Mouse (Mus musculus) forebrain, embryonic 10.5 days (tissue): ENCODE data around the gene Rcan2. TPM values are rescaled to one million over a fixed set of nuclear protein-coding genes. Genes with fewer than 3 reads are reported as not detected.
A peak's percentile ranks its signal among the peaks of the same experiment; 100 is the strongest.

ENCODE experiments used
- DNase-seq: peaks from one replicate; pipeline ENCODE4 v3.0.0-alpha.2; 2017; ENCODE audit warnings: low spot score; ENCODE audit errors: extremely low spot score
- H3K27ac ChIP-seq: fragments of 300-500 bp; sonication (generic); 2 replicates; pipeline ENCODE4 v1.5.1; 2016; ENCODE audit warnings: mild to moderate bottlenecking
- H3K27me3 ChIP-seq: fragments of 300-500 bp; sonication (generic); 2 replicates; pipeline ENCODE4 v1.6.1; 2016; ENCODE audit warnings: mild to moderate bottlenecking; ENCODE audit not compliant: poor library complexity, severe bottlenecking
- H3K36me3 ChIP-seq: fragments of 300-500 bp; sonication (generic); replicated peaks from 2 replicates; pipeline ENCODE4 v1.6.1; 2016; ENCODE audit warnings: mild to moderate bottlenecking, moderate library complexity
- H3K4me1 ChIP-seq: fragments of 300-500 bp; sonication (generic); 2 replicates; pipeline ENCODE4 v1.6.1; 2016
- H3K4me3 ChIP-seq: fragments of 300-500 bp; sonication (generic); 2 replicates; pipeline ENCODE4 v1.5.1; 2016; ENCODE audit warnings: mild to moderate bottlenecking, moderate library complexity
- H3K9me3 ChIP-seq: fragments of 300-500 bp; sonication (generic); 2 replicates; pipeline ENCODE4 v1.6.1; 2016; ENCODE audit warnings: mild to moderate bottlenecking, moderate library complexity
- WGBS: fragments of 180-500 bp; shearing (Covaris S2); methylation state at CpG from one replicate; pipeline ENCODE4 v1.1.7; 2016; 5-methylcytosine and 5-hydroxymethylcytosine counted together
- polyA plus RNA-seq: library from polyadenylated mRNA; unstranded; fragments of >200 nt; fragmentation: Nextera tagmentation; extraction: Ambion mirVana; gene quantifications from 2 replicates; pipeline ENCODE4 v1.2.1, GENCODE M21; 2016

Gene Rcan2
- polyA plus RNA-seq, result 4.9 and 6.4 TPM in 2 replicates

- no peaks in the 10 kb centered on the region for H3K9me3 ChIP-seq
Observed at GRCm38 (mm10) chr17:43801077-43801476, at the start of gene Rcan2. Gene Rcan2, plus strand, starts transcription at chr17:43801351.

GRCm38 (mm10) chr17:43752811-43753210, 48.3 kb upstream of the Rcan2 start:
- H3K4me1 ChIP-seq, result no peaks in the 10 kb centered on the region
- H3K27me3 ChIP-seq, result no peaks in the 10 kb centered on the region
- no peaks in the 10 kb centered on the region for H3K9me3 ChIP-seq
- no peak for DNase-seq
- H3K27ac ChIP-seq, result no peak overlapping the region
- H3K4me3 ChIP-seq, result no peak overlapping the region
- H3K36me3 ChIP-seq, result peaks cover 9% of the 10 kb centered on the region
- WGBS, result 83% methylated on average over 1 of the region's 1 CpGs

More at GRCm38 (mm10) chr17:43801077-43801476, at the start of gene Rcan2:
- Histone ChIP-seq H3K4me3 (peak within 1 kb of the TSS; percentile 72), H3K27ac (peak within 1 kb of the TSS; percentile 82), H3K36me3 (no peaks in the 10 kb centered on the region), H3K4me1 (peaks cover 22% of the 10 kb centered on the region), H3K27me3 (peaks cover 42% of the 10 kb centered on the region)
- DNase-seq, result peak; percentile 35
- WGBS, result under 1% methylated on average over 7 of the region's 7 CpGs

GRCm38 (mm10) chr17:43754687-43755086, 46.5 kb upstream of the Rcan2 start:
- H3K27me3 ChIP-seq, result no peaks in the 10 kb centered on the region
- no peak overlapping the region for H3K4me3 ChIP-seq
- H3K9me3 ChIP-seq, result no peaks in the 10 kb centered on the region
- H3K36me3 ChIP-seq, result peaks cover 6% of the 10 kb centered on the region
- 80% methylated on average over 5 of the region's 5 CpGs for WGBS
- no peak overlapping the region for H3K27ac ChIP-seq
- no peaks in the 10 kb centered on the region for H3K4me1 ChIP-seq
- no peak for DNase-seq

GRCm38 (mm10) chr17:43758607-43759259, 42.4 kb upstream of the Rcan2 start:
- H3K4me3 ChIP-seq, result no peak overlapping the region
- H3K27me3 ChIP-seq, result no peaks in the 10 kb centered on the region
- WGBS, result 68% methylated on average over 15 of the region's 15 CpGs
- H3K27ac ChIP-seq, result no peak overlapping the region
- no peaks in the 10 kb centered on the region for H3K4me1 ChIP-seq
- no peaks in the 10 kb centered on the region for H3K36me3 ChIP-seq
- no peak for DNase-seq
- no peaks in the 10 kb centered on the region for H3K9me3 ChIP-seq

- Histone ChIP-seq H3K27ac (no peak overlapping the region), H3K4me1 (no peaks in the 10 kb centered on the region), H3K4me3 (no peak overlapping the region), H3K27me3 (no peaks in the 10 kb centered on the region), H3K36me3 (no peaks in the 10 kb centered on the region), H3K9me3 (no peaks in the 10 kb centered on the region)
- no peak for DNase-seq
- 88% methylated on average over 4 of the region's 4 CpGs for WGBS
Observed at GRCm38 (mm10) chr17:43784531-43784930, 16.6 kb upstream of the Rcan2 start.

- H3K4me3 ChIP-seq, result no peak overlapping the region
- DNase-seq, result no peak
- H3K27ac ChIP-seq, result no peak overlapping the region
- H3K36me3 ChIP-seq, result no peaks in the 10 kb centered on the region
- H3K9me3 ChIP-seq, result no peaks in the 10 kb centered on the region
- WGBS, result 90% methylated on average over 5 of the region's 5 CpGs
- H3K4me1 ChIP-seq, result no peaks in the 10 kb centered on the region
- H3K27me3 ChIP-seq, result no peaks in the 10 kb centered on the region
Observed at GRCm38 (mm10) chr17:43788222-43788621, 12.9 kb upstream of the Rcan2 start.

- Histone ChIP-seq H3K4me3 (no peak overlapping the region), H3K9me3 (no peaks in the 10 kb centered on the region), H3K27me3 (no peaks in the 10 kb centered on the region), H3K4me1 (no peaks in the 10 kb centered on the region), H3K36me3 (no peaks in the 10 kb centered on the region), H3K27ac (no peak overlapping the region)
- no peak for DNase-seq
Observed at GRCm38 (mm10) chr17:43789376-43789775, 11.8 kb upstream of the Rcan2 start.

- 92% methylated on average over 3 of the region's 3 CpGs for WGBS
- Histone ChIP-seq H3K9me3 (no peaks in the 10 kb centered on the region), H3K36me3 (no peaks in the 10 kb centered on the region), H3K4me1 (no peaks in the 10 kb centered on the region), H3K4me3 (no peak overlapping the region), H3K27ac (no peak overlapping the region), H3K27me3 (no peaks in the 10 kb centered on the region)
- no peak for DNase-seq
Observed at GRCm38 (mm10) chr17:43791751-43792150, 9.4 kb upstream of the Rcan2 start.

GRCm38 (mm10) chr17:43794731-43795280, 6.3 kb upstream of the Rcan2 start:
- Histone ChIP-seq H3K27ac (no peak overlapping the region), H3K4me1 (no peaks in the 10 kb centered on the region), H3K27me3 (0 out of 2 replicates have a peak, but pooled peaks cover 3% of the 10 kb centered on the region), H3K4me3 (no peak overlapping the region), H3K36me3 (no peaks in the 10 kb centered on the region), H3K9me3 (no peaks in the 10 kb centered on the region)
- WGBS, result 83% methylated on average over 1 of the region's 1 CpGs
- no peak for DNase-seq

- Histone ChIP-seq H3K27me3 (peaks cover 42% of the 10 kb centered on the region), H3K4me1 (peaks cover 22% of the 10 kb centered on the region), H3K9me3 (no peaks in the 10 kb centered on the region), H3K4me3 (peak overlapping the region; percentile 72), H3K36me3 (no peaks in the 10 kb centered on the region), H3K27ac (peak overlapping the region; percentile 82)
- WGBS, result under 1% methylated on average over 55 of the region's 55 CpGs
- DNase-seq, result peak; percentile 61
Observed at GRCm38 (mm10) chr17:43801595-43802373, 633 bp downstream of the Rcan2 start.

GRCm38 (mm10) chr17:43802414-43802813, 1.3 kb downstream of the Rcan2 start:
- no peak for DNase-seq
- Histone ChIP-seq H3K9me3 (no peaks in the 10 kb centered on the region), H3K27me3 (peaks cover 42% of the 10 kb centered on the region), H3K27ac (no peak overlapping the region), H3K36me3 (no peaks in the 10 kb centered on the region), H3K4me1 (peaks cover 22% of the 10 kb centered on the region), H3K4me3 (peak overlapping the region; percentile 72)
- WGBS, result 69% methylated on average over 11 of the region's 11 CpGs

- peaks cover 22% of the 10 kb centered on the region for H3K4me1 ChIP-seq
- H3K36me3 ChIP-seq, result no peaks in the 10 kb centered on the region
- no peak overlapping the region for H3K27ac ChIP-seq
- 87% methylated on average over 2 of the region's 2 CpGs for WGBS
- H3K4me3 ChIP-seq, result no peak overlapping the region
- DNase-seq, result no peak
- H3K27me3 ChIP-seq, result peaks cover 42% of the 10 kb centered on the region
- H3K9me3 ChIP-seq, result no peaks in the 10 kb centered on the region
Observed at GRCm38 (mm10) chr17:43803111-43803510, 2.0 kb downstream of the Rcan2 start.

GRCm38 (mm10) chr17:43803764-43804163, 2.6 kb downstream of the Rcan2 start:
- Histone ChIP-seq H3K27ac (no peak overlapping the region), H3K4me3 (no peak overlapping the region), H3K36me3 (no peaks in the 10 kb centered on the region), H3K4me1 (peaks cover 22% of the 10 kb centered on the region), H3K27me3 (peaks cover 42% of the 10 kb centered on the region), H3K9me3 (no peaks in the 10 kb centered on the region)
- 82% methylated on average over 6 of the region's 6 CpGs for WGBS
- DNase-seq, result no peak
